Mouse (Mus musculus) heart, embryonic 15.5 days (tissue): Measurements from ENCODE around the gene Letm1. TPM values are rescaled to one million over a fixed set of nuclear protein-coding genes. Genes with fewer than 3 reads are reported as not detected.

ENCODE experiments used
- ATAC-seq: fragments of 200-750 bp; cut with Nextera tagmentation; replicated peaks from 2 replicates; pipeline ENCODE4 v1.8.0; 2017; ENCODE audit warnings: low read depth, moderate TSS enrichment; ENCODE audit not compliant: insufficient number of reproducible peaks, insufficient read depth, low FRiP score
- H3K27ac ChIP-seq: fragments of 300-500 bp; sonication (generic); 2 replicates; pipeline ENCODE4 v1.5.1; 2015; ENCODE audit warnings: mild to moderate bottlenecking, inconsistent platforms
- H3K27me3 ChIP-seq: fragments of 300-500 bp; sonication (generic); 2 replicates; pipeline ENCODE4 v1.6.1; 2015; ENCODE audit warnings: inconsistent platforms
- H3K36me3 ChIP-seq: fragments of 300-500 bp; sonication (generic); 2 replicates; pipeline ENCODE4 v1.6.1; 2015; ENCODE audit warnings: mild to moderate bottlenecking, inconsistent platforms
- H3K4me1 ChIP-seq: fragments of 300-500 bp; sonication (generic); replicated peaks from 2 replicates; pipeline ENCODE4 v1.6.1; 2015; ENCODE audit warnings: inconsistent platforms
- H3K4me2 ChIP-seq: fragments of 300-500 bp; sonication (generic); 2 replicates; pipeline ENCODE4 v1.6.1; 2015; ENCODE audit warnings: inconsistent platforms, mild to moderate bottlenecking, moderate library complexity
- H3K4me3 ChIP-seq: fragments of 300-500 bp; sonication (generic); 2 replicates; pipeline ENCODE4 v1.5.1; 2015; ENCODE audit warnings: mild to moderate bottlenecking, inconsistent platforms
- H3K9ac ChIP-seq: fragments of 300-500 bp; sonication (generic); 2 replicates; pipeline ENCODE4 v1.6.1; 2015; ENCODE audit warnings: mild to moderate bottlenecking, inconsistent platforms
- H3K9me3 ChIP-seq: fragments of 300-500 bp; sonication (generic); replicated peaks from 2 replicates; pipeline ENCODE4 v1.6.1; 2016; ENCODE audit warnings: inconsistent platforms
- WGBS: fragments of 180-500 bp; shearing (Covaris S2); methylation state at CpG from one replicate; pipeline ENCODE4 v1.1.7; 2015; ENCODE audit warnings: mixed read lengths; 5-methylcytosine and 5-hydroxymethylcytosine counted together
- polyA plus RNA-seq: library from polyadenylated mRNA; unstranded; fragments of >200 nt; fragmentation: Nextera tagmentation; extraction: Ambion mirVana; gene quantifications from 2 replicates; pipeline ENCODE4 v1.2.1, GENCODE M21; 2015

The Letm1 gene
- polyA plus RNA-seq, 1 experiment from 2014 or later: 40.5 TPM

GRCm38 (mm10) chr5:33818104-33818503 lies 35.5 kb upstream of the Letm1 start:
- H3K4me1 ChIP-seq: peaks cover 24% of the 10 kb centered on the region
- H3K4me2 ChIP-seq: no peak overlapping the region
- no peak for ATAC-seq
- H3K9me3 ChIP-seq: no peaks in the 10 kb centered on the region
- WGBS: 56% methylated on average over 5 of the region's 5 CpGs
- no peak overlapping the region for H3K4me3 ChIP-seq
- H3K36me3 ChIP-seq: no peaks in the 10 kb centered on the region
- no peak overlapping the region for H3K27ac ChIP-seq
- H3K27me3 ChIP-seq: no peaks in the 10 kb centered on the region
- H3K9ac ChIP-seq: no peak overlapping the region

DNA sequence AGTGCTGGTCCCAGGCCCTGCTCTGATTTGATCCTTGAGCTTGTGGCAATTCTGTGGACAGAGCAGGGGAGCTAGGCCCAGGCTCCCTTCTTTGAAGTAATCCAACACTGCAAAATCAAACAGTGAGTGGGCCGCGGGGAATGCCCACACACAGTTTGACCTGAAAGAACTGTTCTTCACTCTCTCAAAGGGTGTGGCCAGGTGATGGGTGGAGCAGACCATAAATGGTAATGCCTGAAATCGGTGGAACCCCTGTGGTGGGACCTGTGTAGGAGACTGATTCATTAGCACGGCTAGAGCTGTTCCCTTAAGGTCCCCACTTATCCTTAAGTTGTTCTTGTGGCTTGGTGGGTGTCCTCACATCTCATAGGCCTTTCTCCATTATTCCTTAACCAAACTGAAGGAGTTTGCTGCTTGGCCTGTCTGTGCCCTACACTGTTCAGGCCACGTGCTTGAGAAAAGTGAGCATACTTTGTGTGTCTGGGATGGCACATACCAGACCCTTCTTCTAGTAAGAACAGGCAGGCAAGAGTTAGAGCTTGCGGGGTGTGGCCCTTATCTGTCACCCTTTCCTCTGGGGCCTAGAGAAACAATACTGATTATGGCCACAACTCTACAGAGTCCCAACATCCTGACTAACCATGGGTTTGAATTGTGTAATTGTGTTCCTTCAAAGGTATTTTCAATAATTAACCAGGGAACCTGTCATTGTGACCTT lies 33.5 kb upstream of the Letm1 start:
- Histone ChIP-seq H3K4me3 (no peak overlapping the region), H3K27me3 (no peaks in the 10 kb centered on the region), H3K9ac (no peak overlapping the region), H3K4me1 (peaks cover 13% of the 10 kb centered on the region; the same call in 1 of the 2 replicates), H3K27ac (no peak overlapping the region), H3K4me2 (no peak overlapping the region), H3K9me3 (no peaks in the 10 kb centered on the region), H3K36me3 (no peaks in the 10 kb centered on the region)
- no peak for ATAC-seq
- 75% methylated on average over 6 of the region's 6 CpGs for WGBS

- H3K27me3 ChIP-seq: no peaks in the 10 kb centered on the region
- no peaks in the 10 kb centered on the region for H3K36me3 ChIP-seq
- H3K4me3 ChIP-seq: no peak overlapping the region
- no peak for ATAC-seq
- H3K4me1 ChIP-seq: no peaks in the 10 kb centered on the region
- H3K27ac ChIP-seq: no peak overlapping the region
- no peak overlapping the region for H3K9ac ChIP-seq
- H3K9me3 ChIP-seq: no peaks in the 10 kb centered on the region
- no peak overlapping the region for H3K4me2 ChIP-seq
- 81% methylated on average over 4 of the region's 4 CpGs for WGBS
Measured at GRCm38 (mm10) chr5:33811519-33811918, 28.9 kb upstream of the Letm1 start.

DNA sequence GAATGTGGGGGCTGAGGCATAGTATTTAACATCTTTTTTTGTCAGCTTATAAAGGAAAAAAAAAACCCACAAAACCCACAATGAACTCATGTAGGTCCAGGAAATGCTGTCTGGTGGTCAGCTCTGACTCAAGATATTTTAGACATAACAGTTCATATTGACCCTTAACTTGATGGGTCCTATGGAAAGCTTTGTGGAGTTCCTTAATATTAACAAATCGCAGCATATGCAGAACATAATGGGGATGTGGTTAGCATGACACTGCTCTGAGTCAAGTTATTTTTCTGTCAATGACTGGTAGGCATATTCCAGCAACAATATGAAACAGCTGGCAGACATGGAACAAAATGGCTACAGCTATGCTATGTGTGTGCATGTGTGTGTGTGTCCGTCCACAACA lies 20.7 kb upstream of the Letm1 start:
- Histone ChIP-seq H3K27ac (no peak overlapping the region), H3K4me2 (no peak overlapping the region), H3K9me3 (peaks cover 13% of the 10 kb centered on the region), H3K36me3 (no peaks in the 10 kb centered on the region), H3K4me1 (no peaks in the 10 kb centered on the region), H3K4me3 (no peak overlapping the region), H3K9ac (no peak overlapping the region), H3K27me3 (no peaks in the 10 kb centered on the region)
- 65% methylated on average over 2 of the region's 2 CpGs for WGBS
- no peak for ATAC-seq

- no peak for ATAC-seq
- no peaks in the 10 kb centered on the region for H3K36me3 ChIP-seq
- H3K4me2 ChIP-seq: no peak overlapping the region
- 71% methylated on average over 5 of the region's 5 CpGs for WGBS
- H3K27me3 ChIP-seq: no peaks in the 10 kb centered on the region
- no peak overlapping the region for H3K4me3 ChIP-seq
- no peak overlapping the region for H3K27ac ChIP-seq
- no peaks in the 10 kb centered on the region for H3K9me3 ChIP-seq
- no peaks in the 10 kb centered on the region for H3K4me1 ChIP-seq
- H3K9ac ChIP-seq: no peak overlapping the region
Measured at GRCm38 (mm10) chr5:33791912-33792643, 9.5 kb upstream of the Letm1 start.

DNA sequence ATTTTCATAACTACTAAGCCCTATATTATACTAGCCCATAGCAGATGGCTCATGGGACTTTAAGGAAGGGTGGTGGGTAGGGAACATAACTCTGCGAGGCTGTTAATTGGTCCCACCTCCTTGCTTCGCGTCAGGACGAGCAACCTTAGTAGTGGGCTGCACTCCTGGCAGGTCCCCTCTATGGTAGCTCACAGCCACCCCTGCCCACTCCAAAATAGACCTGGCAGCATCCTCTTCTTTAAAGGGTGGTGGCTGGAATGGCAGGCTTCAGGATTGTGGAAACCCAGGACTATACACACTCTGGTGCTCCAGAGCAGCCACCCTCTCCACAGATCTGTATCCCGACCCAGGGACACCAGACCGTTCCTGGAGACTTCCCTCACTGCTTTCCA lies 378 bp upstream of the Letm1 start:
- peaks cover 20% of the 10 kb centered on the region for H3K4me1 ChIP-seq
- H3K27ac ChIP-seq: peak overlapping the region; percentile 91
- no peaks in the 10 kb centered on the region for H3K36me3 ChIP-seq
- ATAC-seq: peak; percentile 51
- H3K27me3 ChIP-seq: no peaks in the 10 kb centered on the region
- peak overlapping the region; percentile 98 for H3K4me3 ChIP-seq
- H3K4me2 ChIP-seq: peak overlapping the region; percentile 76
- no peaks in the 10 kb centered on the region for H3K9me3 ChIP-seq
- 10% methylated on average over 6 of the region's 6 CpGs for WGBS
- H3K9ac ChIP-seq: peak overlapping the region; percentile 92

- peak overlapping the region; percentile 76 for H3K4me2 ChIP-seq
- H3K4me1 ChIP-seq: peaks cover 20% of the 10 kb centered on the region
- peak overlapping the region; percentile 91 for H3K27ac ChIP-seq
- H3K9ac ChIP-seq: peak overlapping the region; percentile 92
- peaks cover 9% of the 10 kb centered on the region; the same call in 1 of the 2 replicates for H3K36me3 ChIP-seq
- peak overlapping the region; percentile 98 for H3K4me3 ChIP-seq
- no peaks in the 10 kb centered on the region for H3K27me3 ChIP-seq
- WGBS: 4% methylated on average over 11 of the region's 11 CpGs
- no peaks in the 10 kb centered on the region for H3K9me3 ChIP-seq
- no peak for ATAC-seq
Measured at GRCm38 (mm10) chr5:33781964-33782344, 663 bp downstream of the Letm1 start.

DNA sequence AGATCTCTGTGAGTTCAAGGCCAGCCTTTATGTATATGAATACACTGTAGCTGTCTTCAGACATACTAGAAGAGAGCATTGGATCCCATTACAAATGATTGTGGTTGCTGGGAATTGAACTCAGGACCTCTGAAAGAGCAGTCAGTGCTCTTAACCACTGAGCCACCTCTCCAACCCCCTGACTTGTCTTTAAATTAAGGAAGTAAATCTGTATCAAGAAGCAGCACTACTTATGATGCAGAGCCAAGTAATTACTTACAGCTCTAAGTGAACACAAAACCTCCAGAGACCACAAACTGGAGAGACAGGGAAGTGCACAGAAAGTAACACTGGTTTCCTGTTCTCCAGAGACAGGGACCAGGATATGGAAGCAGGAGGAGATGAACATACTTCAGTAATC lies 5.4 kb downstream of the Letm1 start:
- H3K4me3 ChIP-seq: no peak overlapping the region
- no peak for ATAC-seq

DNA sequence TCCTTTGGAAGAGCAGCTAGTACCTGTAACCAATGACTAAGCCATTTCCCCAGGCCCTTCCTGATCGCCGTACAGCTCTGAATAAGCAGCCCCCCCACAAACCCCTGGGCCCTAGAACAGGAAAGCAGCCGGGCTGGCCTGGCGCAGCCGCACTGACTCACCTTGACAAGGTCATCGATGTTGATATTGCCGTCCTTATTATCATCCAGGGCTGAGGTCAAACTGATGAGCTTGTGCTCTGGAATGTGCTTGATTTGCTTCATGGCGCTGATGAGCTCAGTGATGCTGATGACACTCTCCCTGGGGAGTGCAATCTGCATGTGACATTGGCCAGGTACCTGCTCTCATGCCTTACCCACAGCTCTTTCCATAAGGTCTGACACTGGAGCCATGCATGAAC lies 39.1 kb downstream of the Letm1 start:
- Histone ChIP-seq H3K4me3 (no peak overlapping the region), H3K9ac (no peak overlapping the region), H3K27me3 (no peaks in the 10 kb centered on the region), H3K9me3 (no peaks in the 10 kb centered on the region), H3K27ac (peak overlapping the region; percentile 50), H3K4me1 (peaks cover 12% of the 10 kb centered on the region), H3K4me2 (no peak overlapping the region), H3K36me3 (peaks cover 39% of the 10 kb centered on the region)
- ATAC-seq: peak; percentile 31; the same call in 1 of the 2 replicates
- 44% methylated on average over 8 of the region's 8 CpGs for WGBS

More for the DNA sequence above, 5.4 kb downstream of the Letm1 start:
- H3K4me1 ChIP-seq: peaks cover 14% of the 10 kb centered on the region
- peaks cover 13% of the 10 kb centered on the region; the same call in 1 of the 2 replicates for H3K36me3 ChIP-seq
- no peak overlapping the region for H3K9ac ChIP-seq
- H3K9me3 ChIP-seq: no peaks in the 10 kb centered on the region
- no peak overlapping the region for H3K27ac ChIP-seq
- H3K4me2 ChIP-seq: no peak overlapping the region
- H3K27me3 ChIP-seq: no peaks in the 10 kb centered on the region

- H3K4me3 ChIP-seq: no peak overlapping the region
- H3K27me3 ChIP-seq: no peaks in the 10 kb centered on the region
- H3K27ac ChIP-seq: no peak overlapping the region
- ATAC-seq: no peak
- no peaks in the 10 kb centered on the region for H3K9me3 ChIP-seq
- no peak overlapping the region for H3K9ac ChIP-seq
- WGBS: 80% methylated on average over 4 of the region's 4 CpGs
- H3K4me2 ChIP-seq: no peak overlapping the region
- peaks cover 16% of the 10 kb centered on the region for H3K36me3 ChIP-seq
- peaks cover 12% of the 10 kb centered on the region for H3K4me1 ChIP-seq
Measured at GRCm38 (mm10) chr5:33740548-33740947, 42.1 kb downstream of the Letm1 start.

DNA sequence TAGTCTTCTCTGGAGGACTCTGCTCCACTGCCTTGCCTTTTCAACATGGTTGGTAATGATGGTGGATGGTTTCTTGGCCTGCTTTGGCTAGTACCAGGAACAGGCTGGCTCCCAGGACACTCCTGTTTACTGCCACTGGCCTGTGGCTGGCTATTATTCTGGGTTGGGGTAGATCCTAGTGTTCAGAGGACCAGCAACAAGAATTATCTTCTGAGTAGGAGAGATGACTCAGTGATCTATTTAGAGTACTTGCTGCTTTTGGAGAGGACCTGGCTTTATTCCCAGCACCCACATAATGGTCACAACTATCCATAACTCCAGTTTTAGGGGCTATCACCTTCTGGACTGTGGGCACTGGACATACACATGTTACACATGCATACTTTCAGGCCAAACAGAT lies 44.3 kb downstream of the Letm1 start:
- peaks cover 6% of the 10 kb centered on the region for H3K4me1 ChIP-seq
- H3K27ac ChIP-seq: no peak overlapping the region
- H3K27me3 ChIP-seq: no peaks in the 10 kb centered on the region
- H3K36me3 ChIP-seq: peaks cover 3% of the 10 kb centered on the region
- H3K9me3 ChIP-seq: no peaks in the 10 kb centered on the region
- H3K9ac ChIP-seq: no peak overlapping the region
- H3K4me3 ChIP-seq: no peak overlapping the region
- H3K4me2 ChIP-seq: no peak overlapping the region
- no peak for ATAC-seq

DNA sequence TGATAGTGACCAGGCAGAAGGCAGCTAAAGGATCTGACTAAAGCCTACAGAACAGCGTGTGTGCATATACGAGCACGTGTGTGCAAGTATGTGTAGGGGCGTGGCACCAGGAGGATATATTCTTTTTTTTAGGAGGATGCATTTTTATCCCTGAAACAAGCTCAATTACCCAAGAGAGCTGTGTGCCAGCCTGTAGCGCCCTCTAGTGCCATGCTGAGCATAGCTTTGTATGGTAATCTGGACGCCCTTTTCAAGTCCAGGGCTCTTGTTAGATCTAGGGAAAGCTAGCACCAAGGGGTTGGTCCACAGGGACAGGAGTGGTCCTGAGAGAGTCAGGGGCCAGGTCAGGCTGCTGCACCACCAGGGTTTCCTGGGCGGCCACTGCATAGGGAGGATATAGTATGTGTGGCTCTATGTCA lies 44.7 kb downstream of the Letm1 start:
- Histone ChIP-seq H3K27me3 (no peaks in the 10 kb centered on the region), H3K4me3 (no peak overlapping the region), H3K9ac (no peak overlapping the region), H3K36me3 (no peaks in the 10 kb centered on the region; the same call in 1 of the 2 replicates), H3K4me1 (peaks cover 2% of the 10 kb centered on the region; the same call in 1 of the 2 replicates), H3K9me3 (no peaks in the 10 kb centered on the region), H3K27ac (no peak overlapping the region), H3K4me2 (no peak overlapping the region)
- WGBS: 23% methylated on average over 7 of the region's 7 CpGs
- no peak for ATAC-seq
